Mouse (Mus musculus): ENCODE data around the gene Camkmt. TPM values are rescaled to one million over a fixed set of nuclear protein-coding genes. Genes with fewer than 3 reads are reported as not detected.

Gene Camkmt
- polyA plus RNA-seq, 1 experiment, result 2.5 TPM

DNA sequence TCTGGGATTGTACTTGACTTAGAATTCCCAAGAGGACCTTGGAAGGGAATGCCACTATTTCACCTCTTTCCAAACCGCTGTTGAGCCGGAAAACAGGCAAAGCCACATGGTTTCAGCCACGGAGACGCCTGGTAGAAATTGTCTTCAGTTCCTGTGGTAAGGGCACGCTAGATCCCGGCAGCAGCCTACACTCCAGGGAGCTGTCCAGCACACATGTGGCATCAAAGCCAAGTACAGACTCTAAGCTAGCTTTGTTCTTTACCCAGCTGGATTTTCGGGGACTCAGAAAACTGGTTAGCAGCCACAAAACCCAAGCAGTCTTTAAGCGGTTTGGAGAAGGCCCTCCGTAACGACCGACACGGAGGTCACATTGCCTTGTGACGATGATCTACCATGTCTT is 281.7 kb downstream of the Camkmt start:
- no peak for DNase-seq (ENCODE audit: low read depth)

DNA sequence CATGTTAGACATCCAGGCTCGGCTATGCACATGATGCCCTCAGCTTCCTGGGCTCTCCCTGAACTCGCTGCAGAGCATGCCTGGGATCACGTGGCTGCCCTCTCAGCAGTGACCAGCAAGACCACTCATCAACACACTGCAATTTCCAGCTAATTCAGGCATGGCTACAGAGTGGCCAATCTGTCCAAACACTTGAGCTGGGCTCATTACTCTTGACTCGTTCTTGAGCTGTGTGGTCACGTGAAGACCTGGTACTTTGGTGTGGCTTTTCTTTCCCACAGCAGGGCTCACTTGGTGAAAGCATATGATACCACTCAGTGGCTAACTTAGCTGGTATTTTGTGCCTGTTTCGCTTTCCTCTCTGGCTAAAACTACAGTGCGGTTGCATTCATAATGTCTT is 282.2 kb downstream of the Camkmt start:
- no peak for DNase-seq (ENCODE audit: low read depth)

DNA sequence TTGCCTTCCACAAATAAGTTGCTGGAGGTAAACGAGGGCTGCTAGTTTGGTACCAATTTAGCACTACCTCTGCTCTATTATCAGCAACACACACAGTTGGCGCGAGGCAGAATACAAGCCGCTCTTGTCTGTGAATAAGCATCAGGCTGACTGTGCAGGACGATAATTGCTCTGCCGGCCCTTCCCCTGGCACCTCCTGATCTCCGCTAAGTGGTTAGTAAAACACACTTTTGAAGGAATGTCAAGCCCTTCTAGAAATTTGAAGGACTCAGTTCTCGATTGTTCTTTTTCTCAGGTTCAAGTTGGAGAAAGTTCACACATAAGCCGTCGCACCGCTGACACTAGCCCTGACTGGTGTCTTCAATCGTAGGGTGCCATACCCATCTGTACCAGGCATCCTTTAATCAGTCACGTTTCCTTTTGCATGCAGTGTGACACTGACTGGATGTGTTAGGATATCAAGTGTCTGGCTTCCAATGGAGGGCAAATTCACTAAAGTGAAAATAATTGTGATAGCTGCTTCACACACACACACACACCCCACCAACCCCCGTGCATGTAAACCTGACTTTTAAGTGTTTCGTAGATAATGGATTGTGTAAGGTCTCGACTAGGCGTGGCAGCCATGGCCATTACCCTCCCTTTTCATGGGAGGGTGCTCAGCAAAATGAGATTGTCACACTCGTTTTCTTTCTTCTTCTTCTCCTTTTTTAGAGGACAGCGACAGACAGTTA is 283.9 kb downstream of the Camkmt start:
- no peak for DNase-seq (ENCODE audit: low read depth)

DNA sequence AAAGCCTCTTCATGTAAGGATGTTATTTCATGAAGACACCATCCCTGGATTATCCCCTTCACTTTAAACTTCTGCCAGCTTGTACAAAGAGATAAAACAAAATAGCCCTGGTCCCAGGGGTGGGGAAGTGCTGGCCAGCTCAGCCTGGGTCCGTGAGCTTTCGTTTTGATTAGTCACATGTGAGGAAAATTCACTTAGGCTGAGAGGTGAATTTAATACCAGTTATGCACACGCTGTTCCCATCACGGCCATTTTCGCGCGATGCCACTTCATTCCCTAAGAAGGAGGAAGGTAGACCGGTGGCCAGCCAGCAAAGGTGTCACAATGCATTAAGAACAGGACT is 284.5 kb downstream of the Camkmt start:
- no peak for DNase-seq (ENCODE audit: low read depth)

DNA sequence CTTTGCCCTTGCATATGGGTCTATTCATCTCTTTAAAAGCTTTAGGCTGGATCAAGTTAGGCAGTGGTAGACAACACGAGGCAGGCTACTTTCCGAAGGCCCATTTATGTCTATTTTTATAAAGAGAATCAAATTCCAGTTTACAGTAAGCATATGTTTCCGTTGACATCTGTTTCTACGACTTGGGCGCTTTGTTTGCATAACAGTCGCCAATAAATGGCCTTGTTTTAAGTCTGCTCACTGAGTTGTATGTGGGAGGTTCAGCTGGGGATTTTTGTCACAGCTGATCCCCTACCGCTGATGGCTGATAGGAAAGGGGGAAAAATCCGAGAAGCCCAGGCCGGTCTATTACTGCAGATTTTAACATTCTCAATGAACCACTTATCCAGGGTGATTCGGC is 285.2 kb downstream of the Camkmt start:
- no peak for DNase-seq (ENCODE audit: low read depth)

DNA sequence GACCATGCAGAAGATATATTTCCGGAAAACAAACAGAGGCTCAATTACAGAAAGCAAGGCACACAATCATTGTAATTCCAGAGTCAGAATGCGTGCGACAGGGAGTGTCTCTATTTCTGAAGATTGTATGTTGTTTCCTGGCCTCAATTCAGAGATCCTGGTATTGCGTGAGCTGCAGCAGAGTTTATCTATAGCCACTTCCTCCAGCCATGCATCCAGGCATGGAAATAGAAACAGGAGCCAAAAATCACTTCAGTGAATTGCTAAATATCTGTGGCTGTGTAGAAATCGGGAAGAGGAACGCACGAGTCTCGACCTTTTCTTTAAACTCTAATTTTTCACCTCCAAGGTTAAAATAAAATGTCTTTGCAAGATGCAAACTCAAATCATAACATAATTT is 287.1 kb downstream of the Camkmt start:
- DNase-seq (ENCODE audit: low read depth), result no peak

DNA sequence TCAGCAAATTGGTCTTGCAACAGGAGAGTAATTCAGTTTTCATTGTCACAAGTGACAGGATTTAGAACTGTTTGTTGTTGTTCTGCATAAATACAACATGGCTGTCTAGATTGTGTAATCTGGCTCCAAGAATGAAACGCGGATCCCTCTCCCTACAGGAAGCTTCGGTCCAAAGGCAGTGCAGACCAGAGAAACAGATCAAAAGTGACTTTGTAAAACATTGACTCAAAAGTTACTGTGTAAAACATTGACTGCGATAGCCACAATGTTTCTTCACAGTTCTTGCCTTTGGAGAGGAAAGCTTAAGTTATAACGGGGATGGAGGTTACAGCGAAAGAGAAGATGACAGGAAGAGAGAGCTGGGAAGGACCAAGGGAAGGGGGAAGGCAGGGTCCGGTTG is 288.7 kb downstream of the Camkmt start:
- DNase-seq (ENCODE audit: low read depth), result no peak

DNA sequence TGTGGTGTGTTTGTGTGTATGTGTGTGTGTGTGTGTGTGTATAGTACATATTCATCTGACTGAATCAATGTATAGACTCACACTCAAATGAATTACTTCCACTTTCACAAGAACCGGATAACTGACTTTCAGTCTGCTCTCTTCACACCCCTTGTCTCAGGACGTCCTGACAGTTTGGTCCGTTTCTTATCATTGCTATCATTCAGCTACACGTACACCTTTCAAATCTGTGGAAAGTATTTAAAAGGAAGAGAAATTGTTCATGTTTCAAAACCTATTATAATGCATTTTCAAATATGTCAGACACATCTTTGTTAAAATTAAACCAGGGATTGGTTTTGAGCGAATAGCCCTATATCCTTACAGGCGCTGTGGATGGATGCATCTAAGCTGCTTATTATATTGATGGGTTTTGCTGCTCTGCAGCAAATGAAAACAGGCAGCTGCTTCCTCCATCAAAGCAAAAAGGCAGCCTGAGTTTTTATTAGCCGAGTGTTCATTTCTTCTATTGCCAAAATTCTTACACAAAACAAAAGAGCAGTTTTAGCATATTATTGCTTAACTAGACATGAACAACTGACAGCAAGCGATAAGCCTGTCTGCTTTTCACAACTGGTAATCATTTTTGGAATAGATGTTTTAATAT is 291.3 kb downstream of the Camkmt start:
- no peak for DNase-seq (ENCODE audit: low read depth)

DNA sequence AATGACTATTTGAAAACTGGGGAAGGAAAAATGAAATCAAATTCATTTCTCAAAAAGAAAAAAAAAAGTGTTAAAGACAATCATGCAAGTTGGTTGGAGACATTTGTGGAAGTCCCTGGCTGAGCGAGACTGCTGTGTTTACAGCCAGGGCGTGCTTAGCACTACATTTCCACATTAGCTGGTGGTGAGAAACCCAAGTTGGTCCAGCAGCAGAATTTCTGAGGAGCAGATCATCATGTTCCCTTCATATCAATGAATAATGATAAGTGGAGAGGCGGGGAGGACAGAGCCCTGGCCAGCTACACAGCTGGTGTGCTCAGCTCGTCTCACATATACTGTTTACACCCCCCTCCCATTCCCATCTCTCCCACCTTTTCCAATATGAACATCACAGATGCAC is 292.0 kb downstream of the Camkmt start:
- DNase-seq (ENCODE audit: low read depth), result no peak

DNA sequence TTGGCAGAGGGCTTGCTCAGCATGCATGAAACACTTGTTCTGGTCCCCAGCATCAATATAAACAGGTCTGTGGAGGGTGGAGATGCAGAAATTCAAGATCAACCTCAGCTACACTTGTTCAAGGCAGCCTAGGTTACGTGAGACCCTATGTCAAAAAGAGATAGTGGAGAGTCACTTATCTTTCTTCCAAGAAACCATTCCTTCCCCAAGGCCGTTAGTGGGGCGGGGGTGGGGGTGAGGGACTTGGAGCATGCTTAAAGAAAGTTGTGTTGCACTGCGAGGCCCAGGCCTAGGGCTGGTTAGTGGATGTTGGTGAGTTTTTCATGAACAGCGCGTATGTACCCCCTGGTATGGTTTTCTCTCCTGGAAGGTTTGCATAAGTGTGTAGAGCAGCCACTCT is 292.6 kb downstream of the Camkmt start:
- DNase-seq (ENCODE audit: low read depth), result no peak

DNA sequence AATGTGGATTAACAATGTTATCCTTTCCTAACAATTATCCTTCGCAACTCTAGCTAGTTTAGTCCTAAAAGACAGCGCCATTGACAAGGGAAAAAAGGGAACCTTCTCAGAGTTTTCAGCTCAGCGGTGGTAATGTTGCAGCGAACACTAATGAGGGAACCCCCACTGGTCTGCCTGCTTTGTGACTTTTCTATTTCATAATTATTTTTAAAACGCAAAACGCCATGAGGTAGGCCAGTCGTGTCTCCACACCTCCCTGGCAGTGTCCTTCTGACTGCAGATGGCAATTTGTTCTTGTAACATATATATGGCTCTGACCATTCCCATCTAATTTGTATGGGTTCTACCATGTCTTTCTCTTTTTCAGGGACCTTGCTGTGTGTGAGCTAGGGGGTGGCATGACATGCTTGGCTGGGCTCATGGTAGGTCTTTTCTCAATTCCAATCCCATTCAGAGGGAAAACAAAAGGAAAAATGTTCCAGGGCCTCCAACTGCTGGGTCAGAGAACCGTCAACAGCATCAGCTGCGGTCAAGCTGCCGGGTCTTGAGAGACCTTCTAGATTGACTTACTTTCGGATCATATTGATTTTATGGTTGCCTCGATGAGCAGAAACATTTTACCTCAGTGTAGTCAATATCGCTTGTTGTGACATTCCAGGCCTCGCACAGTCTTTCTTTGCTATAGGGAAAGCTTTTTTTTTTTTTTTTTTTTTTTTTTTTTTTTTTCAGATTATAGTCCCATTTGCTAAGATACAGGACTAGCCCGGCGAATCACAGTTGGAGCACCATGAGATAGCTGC is 302.9 kb downstream of the Camkmt start:
- no peak for DNase-seq (ENCODE audit: low read depth)

DNA sequence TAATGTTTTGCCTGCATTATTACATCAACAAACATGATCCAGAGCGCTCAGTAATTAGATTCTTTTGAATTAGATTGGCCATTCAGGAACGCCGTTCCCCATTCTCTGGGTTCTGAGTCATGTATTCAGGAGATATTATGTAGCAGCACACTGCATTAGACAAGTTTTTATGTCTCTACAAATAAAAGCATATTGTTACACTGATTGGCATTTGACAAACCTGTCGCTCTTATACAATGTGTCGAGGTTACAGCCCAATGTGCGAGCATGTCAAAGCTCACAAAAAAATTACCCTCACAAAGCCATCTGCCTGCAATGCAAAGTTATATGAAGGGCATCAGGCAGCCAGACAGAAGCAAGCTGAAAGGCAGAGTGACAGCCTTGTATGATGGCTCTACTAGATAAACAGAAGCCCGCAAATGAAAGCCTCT is 303.6 kb downstream of the Camkmt start:
- DNase-seq (ENCODE audit: low read depth), result no peak

DNA sequence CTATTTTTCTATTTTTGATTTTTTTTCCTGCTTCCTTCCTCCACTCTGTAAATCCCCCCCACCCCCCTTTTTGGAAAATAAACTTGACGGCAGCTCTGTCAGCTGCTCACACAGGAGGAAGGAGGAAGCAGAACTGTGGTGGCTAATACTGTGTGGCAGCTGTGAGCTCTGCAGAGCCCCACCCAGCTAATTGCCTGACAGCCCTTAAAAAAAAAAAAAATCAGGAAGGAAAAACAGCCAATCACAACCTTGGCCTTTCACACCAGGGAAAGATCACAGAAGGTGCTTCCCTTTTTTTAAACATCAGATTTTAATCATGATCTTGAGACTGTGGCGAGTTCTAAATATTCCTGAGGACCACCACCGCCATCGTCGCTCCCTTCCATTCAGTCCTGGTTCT is 305.1 kb downstream of the Camkmt start:
- DNase-seq (ENCODE audit: low read depth), result no peak

DNA sequence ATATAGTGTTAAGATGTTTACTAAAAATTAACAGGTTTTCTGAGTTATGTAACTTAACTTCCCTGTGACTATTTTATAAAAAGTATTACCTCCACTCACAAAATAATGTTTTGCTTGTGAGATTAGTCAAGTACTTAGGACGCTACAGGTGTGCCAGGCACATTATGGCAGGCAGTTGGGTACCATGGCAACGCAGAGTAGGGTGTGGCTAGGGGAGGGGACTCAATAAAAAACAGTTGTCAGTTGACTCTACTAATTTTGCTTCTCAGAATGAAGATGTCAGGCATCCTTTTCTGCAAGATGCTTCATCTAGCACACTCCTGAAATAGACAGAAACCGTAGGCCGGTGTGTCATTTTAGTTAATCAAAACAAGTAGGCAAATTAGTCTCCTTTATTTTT is 310.4 kb downstream of the Camkmt start:
- no peak for DNase-seq (ENCODE audit: low read depth)

DNA sequence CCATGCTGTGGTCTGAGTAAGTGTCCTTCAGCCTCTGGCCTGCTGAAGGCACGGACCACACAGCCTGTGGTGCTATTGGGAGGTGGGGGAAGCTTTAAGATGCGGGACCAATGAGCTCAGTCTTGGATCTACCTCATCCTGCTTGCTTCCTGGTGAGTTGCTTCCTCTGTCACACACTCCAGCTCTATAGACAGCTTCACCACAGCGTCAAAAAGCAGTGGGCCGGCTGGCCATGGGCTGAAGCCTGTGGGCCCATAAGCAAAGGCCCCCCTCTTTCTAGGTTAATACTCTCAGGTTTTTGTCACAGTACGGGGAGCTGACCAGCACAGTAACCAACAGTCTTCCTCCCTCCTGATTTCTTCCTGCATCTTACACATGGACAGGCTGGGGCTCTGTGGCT is 314.8 kb downstream of the Camkmt start:
- DNase-seq (ENCODE audit: low read depth), result no peak

DNA sequence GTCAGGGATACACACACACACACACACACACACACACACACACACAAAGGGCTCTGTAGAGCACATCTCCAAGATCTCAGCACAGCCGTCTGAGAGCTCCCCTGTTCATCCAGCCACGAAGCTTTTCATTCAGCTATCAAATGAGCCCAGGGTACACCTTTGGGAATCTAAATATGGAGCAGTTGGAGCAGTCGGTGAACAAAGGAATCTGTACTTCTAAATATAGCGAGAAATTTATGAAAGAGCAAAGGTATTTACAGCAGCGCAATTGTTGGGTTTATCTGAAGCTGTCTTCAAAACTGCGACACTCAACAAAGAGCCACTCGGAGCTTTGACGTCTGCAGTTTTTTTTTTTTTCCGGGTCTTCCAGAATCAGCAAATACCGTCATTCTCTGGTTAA is 315.8 kb downstream of the Camkmt start:
- DNase-seq (ENCODE audit: low read depth), result no peak

DNA sequence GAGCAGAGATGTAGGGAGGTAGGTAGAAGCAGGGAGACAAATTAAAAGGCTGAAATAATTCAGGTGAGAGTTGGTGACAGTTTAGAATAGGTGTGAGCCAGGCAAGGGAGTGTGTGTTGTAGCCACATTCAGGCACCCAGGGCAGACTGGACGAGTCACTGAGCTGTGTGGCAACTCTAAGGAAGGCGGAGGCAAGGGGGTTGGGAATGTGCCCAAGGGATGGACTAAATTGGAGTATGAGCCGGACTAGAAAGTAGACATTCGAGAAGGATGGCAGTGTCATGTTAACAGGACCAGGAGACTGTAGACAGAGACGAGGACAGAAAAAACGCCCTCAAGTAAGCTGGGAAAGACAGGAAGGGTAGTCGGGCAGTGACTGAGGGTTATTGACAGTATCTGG is 338.5 kb downstream of the Camkmt start:
- no peak for DNase-seq (ENCODE audit: low read depth)

DNA sequence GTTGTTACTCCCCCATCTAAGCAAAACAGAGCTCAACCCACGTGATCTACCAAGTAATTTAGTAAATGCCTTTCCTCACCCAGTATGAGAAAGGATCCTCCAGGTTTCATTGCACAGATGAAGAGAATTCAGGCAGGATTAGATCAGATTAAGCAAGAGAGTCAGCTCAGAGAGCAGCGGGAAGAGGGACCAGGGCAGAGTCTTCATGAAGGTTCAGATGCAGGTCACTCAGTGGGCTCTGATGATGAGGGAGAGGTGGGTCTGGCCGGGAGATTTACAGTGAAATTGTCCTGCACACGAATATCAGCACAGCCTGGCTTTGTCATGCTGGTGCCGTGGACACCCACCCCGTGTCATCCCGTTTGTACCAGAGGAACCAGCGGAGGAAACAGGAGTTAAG is 342.6 kb downstream of the Camkmt start:
- DNase-seq (ENCODE audit: low read depth), result no peak

DNA sequence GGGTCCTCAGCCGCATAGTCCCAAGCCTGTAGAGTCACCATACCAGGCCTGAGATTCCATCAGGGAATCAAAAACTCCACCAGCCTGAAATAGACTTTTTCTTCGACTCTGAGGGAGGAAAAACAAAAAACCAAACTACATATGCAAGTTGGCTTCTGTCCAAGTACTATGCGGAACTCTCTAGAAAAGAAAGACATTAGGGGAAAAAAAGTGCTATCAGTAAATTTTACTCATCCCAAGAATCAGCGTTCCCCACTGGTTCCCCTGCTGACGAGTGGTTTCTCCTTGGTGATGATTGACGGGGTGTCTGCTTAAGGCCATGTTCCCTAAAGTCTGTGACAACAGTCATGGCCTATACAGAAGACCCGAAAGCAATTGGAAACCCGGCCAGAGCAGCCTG is 352.7 kb downstream of the Camkmt start:
- no peak for DNase-seq (ENCODE audit: low read depth)

DNA sequence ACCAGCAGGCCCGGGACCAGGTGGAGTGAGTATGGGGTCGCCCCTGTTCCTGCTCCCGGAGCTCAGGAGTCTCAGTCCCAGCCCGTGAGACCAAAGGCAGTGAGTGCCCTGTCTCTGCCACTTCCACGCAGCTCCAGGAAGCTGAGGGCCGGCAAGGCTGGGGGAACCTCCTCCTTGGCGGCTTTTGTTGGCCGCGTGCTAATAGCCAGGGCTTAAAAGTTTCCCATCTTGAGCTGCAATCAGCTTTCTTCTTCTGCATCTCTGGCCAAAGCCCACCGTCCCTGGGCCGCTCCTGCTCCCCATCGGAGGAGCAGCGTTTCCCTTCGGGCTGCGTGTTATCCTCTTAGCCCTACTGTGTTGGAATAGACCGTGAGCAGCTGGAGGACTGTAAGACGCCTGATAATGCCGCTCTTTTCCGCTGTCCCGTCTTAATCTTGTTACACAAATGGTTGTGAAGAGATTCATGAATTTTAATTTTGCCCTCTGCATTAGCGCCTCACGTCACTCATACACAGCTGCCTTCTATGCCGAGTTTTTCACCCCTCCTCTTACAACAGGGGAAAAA is 364.1 kb downstream of the Camkmt start:
- DNase-seq (ENCODE audit: low read depth), result no peak

DNA sequence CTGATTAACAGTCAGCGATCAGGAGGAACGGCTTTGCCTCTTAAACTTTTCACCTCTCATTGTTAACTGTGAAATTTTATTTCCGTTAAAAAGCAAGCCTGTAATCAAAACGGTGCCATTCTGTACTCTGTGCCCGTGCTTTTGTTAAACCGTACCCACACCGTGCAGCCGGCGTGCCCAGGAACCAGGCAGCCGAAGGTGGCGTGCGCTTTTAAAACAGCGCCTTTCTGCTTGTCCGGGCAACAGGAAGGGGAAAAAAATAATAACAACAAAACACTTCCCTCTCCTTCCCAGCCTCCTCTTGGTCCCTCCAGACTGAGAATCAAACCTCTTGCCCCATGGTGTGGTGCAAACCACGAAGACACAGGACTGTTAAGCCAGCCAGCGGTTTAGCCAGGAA is 364.7 kb downstream of the Camkmt start:
- no peak for DNase-seq (ENCODE audit: low read depth)

DNA sequence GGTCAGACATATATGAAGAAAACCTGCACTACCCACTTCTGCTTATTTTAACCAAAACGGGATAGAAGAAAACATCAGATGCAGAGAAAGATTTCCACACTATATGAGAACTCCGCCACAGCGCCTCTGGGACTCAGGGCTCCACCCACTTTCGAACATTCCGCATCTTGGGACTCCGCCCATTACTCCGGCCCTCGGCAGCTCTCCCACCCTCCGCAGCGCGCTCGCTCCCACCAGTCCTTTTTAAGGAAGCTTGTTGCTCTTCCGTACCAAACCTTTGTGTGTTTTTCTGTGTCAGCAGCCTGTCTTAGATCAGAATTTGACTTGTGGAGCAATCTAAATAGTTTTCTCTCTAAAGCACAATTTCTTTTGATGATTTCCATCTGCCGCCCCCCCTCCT is 367.7 kb downstream of the Camkmt start:
- DNase-seq (ENCODE audit: low read depth), result no peak

DNA sequence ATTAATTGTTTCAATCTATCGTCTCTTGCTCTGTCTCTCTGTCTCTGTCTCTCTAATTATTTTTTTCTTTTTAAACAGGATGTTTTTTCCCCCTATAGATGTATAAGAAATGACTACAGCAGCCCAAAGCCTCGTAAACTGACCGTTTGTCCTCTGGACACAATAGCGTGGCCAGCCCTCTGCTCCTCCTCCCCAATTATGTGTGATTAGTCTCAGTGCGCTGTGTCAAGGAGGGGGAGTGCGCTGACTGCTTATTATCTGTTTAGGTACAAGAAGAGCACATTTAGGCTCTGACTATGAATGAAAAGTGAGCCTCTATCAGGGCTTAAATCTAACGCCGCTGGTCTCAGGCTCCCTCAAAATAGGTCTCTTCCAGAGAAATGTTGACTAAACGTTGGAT is 368.2 kb downstream of the Camkmt start:
- no peak for DNase-seq (ENCODE audit: low read depth)

Measured in gonadal fat pad, adult 2 months (tissue).